Mouse (Mus musculus): Measurements from ENCODE around the gene Fstl4. TPM values are rescaled to one million over a fixed set of nuclear protein-coding genes. Genes with fewer than 3 reads are reported as not detected.

Gene Fstl4
- polyA plus RNA-seq, 1 experiment from 2014 or later: 7.3 TPM

DNA sequence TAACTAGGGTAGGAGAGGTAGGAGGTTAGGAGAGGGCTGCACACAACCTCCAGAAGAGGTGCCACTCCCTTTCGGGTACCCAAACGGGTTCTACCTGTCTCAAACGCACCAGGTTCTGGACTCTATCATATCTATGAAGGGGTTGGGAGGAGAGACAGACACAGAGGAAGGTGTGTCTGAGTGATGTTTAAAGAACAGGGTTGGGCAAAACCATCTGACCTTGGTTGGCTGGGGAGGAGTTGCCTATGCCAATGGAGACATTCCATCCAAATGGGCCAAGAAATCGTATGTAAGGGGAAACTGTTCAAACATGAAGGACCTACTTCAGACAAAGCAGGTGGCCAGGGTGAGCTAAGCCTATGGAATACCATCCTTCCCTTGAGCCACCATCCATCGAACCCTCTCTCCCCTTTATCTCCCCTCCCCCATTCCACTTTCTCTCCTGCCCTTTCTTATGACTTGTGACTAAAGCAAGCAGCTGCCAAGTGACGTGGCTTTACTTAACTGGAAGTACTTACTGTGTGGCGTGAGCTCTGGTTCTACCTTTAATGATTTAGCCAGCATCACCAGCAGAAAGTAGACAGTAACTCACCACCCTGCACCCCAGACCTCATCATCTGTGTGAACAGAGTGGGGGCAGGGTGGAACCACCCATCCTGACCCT lies 252.1 kb downstream of the Fstl4 start:
- 81% methylated on average over 7 of the region's 7 CpGs for WGBS
- H3K27ac ChIP-seq: no peak overlapping the region
- no peak for DNase-seq (ENCODE audit: low spot score)

DNA sequence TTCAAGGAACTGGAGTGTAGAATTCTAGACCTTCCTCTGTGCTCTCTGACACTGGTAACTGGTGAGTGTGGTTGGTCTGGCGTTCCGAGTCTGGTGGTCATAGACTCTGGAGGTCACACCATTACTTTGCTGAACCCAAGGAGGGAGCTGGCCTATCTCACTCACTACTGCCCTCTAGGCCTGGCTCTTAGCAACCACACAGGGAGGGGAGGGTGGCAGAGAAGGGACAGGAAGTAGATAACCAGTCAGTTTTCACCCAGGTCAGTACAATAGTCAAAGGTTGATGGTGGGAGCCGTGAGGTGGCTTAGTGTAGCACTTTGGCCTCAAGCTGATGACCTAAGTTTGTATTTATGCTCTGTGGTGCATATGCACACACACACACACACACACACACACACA lies 255.1 kb downstream of the Fstl4 start:
- Histone ChIP-seq H3K27ac (no peak overlapping the region), H3K36me3 (no peaks in the 10 kb centered on the region), H3K27me3 (ENCODE audit: insufficient read depth, poor library complexity, severe bottlenecking) (no peaks in the 10 kb centered on the region), H3K4me1 (peaks cover 4% of the 10 kb centered on the region), H3K4me3 (no peak overlapping the region), H3K9me3 (no peaks in the 10 kb centered on the region)
- no peak for DNase-seq (ENCODE audit: low spot score)
- WGBS: 75% methylated on average over 3 of the region's 3 CpGs

More for the DNA sequence above, 252.1 kb downstream of the Fstl4 start:
- Histone ChIP-seq H3K27me3 (ENCODE audit: insufficient read depth, poor library complexity, severe bottlenecking) (no peaks in the 10 kb centered on the region), H3K4me1 (no peaks in the 10 kb centered on the region), H3K9me3 (no peaks in the 10 kb centered on the region), H3K4me3 (no peak overlapping the region), H3K36me3 (no peaks in the 10 kb centered on the region)

DNA sequence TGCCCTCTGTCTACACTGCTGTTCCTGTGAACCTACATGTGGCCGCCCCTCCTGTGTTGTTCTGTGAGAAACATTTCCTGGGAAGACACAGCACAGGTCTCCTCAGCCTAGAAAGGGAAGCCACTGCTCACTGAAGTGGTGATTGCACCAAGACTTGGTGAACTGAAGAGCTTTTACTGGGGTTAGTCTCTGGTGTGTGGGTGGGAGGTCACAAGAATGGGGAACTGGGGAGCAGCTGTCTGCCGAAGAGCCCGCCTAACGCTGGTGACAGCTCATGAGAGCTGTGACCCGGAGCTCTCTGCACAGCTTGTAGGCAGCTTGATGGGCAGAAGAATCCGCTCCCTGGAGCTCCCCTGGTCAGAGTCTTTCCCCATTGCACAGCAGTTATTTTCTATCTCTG lies 260.0 kb downstream of the Fstl4 start:
- Histone ChIP-seq H3K27ac (no peak overlapping the region), H3K4me3 (no peak overlapping the region), H3K27me3 (ENCODE audit: insufficient read depth, poor library complexity, severe bottlenecking) (0 out of 2 replicates have a peak, but pooled peaks cover 7% of the 10 kb centered on the region), H3K9me3 (no peaks in the 10 kb centered on the region), H3K36me3 (no peaks in the 10 kb centered on the region), H3K4me1 (peaks cover 5% of the 10 kb centered on the region)
- DNase-seq (ENCODE audit: low spot score): no peak
- WGBS: 63% methylated on average over 6 of the region's 6 CpGs

DNA sequence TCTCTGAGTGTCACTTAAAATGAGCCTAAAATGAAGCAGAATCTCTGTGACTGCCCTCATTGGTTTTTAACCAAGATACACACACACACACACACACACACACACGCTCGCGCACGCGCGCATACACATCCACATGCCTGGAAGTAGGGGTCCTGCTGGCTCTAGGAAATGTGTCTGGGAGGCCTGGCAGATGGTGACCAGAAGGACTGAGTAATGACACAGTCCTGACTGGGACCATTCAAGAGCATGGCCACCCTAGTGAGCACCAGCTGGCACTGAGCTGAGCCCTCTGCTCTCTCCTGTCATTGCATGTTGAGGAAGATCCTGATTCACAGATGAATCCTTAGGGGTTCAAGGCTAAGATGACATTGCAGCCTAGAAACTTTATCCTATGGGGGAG lies 261.3 kb downstream of the Fstl4 start:
- Histone ChIP-seq H3K27ac (no peak overlapping the region), H3K4me1 (peaks cover 14% of the 10 kb centered on the region), H3K9me3 (no peaks in the 10 kb centered on the region), H3K27me3 (ENCODE audit: insufficient read depth, poor library complexity, severe bottlenecking) (0 out of 2 replicates have a peak, but pooled peaks cover 7% of the 10 kb centered on the region), H3K36me3 (no peaks in the 10 kb centered on the region), H3K4me3 (no peak overlapping the region)
- 97% methylated on average over 6 of the region's 6 CpGs for WGBS
- no peak for DNase-seq (ENCODE audit: low spot score)

DNA sequence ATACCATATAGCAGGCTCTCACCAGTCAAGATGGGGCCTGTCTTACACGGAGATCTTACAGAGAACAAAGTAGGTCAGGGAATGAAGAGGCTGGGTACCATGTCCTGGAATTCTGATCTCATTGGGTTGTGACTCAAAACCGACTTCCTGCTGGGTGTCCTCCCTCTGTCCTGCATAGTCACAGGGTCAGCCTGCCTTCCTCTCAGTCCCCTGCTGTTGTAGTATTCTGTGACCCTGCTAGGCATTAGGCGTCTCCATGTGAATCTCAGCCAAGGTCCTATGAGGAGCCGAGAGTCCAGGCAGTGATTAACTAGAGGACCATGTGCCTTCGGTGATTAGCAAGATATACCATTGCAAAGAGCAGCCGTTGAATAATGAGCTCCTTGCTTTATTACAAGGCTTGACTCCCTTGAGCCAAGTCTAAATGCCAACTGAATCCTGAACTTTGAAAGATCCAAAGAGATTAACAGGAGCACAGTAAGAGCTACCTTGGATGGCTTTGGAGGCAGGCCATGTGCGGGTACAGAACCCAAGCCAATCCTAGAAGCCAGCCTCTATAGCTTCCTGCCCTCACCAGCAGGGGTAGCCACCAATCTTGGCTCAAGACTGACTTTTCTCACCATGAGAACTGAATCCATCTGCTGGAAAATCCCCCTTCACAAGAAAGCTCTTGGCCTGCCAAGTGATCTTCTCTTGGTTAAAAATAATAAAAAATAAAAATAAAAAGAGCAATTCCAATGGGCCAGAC lies 264.2 kb downstream of the Fstl4 start:
- no peaks in the 10 kb centered on the region for H3K36me3 ChIP-seq
- no peak for DNase-seq (ENCODE audit: low spot score)

DNA sequence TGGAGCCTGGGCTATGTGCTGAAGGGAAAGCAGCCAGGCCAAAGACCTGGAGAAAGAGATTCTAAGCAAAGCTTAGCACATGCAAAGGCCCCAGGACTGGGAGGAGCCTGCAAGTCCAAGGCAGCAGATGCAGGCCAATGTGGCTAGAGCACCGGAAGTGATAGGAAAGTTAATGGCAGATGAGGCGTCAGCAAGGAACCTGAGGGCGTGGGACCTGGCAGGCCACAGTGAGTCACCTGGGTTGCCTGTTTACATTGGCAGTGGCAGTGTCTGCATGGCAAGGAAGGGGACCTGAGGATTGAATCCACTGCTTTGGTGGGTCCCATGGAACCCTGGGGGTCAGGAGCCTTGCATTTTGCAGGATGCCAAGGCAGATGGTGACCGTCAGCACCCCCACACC lies 267.3 kb downstream of the Fstl4 start:
- H3K9me3 ChIP-seq: no peaks in the 10 kb centered on the region
- no peak overlapping the region for H3K27ac ChIP-seq
- H3K27me3 ChIP-seq (ENCODE audit: insufficient read depth, poor library complexity, severe bottlenecking): peaks cover 7% of the 10 kb centered on the region; the same call in 1 of the 2 replicates
- WGBS: 87% methylated on average over 4 of the region's 4 CpGs
- peaks cover 10% of the 10 kb centered on the region; the same call in 1 of the 2 replicates for H3K4me1 ChIP-seq
- no peak overlapping the region for H3K4me3 ChIP-seq
- DNase-seq (ENCODE audit: low spot score): no peak
- H3K36me3 ChIP-seq: no peaks in the 10 kb centered on the region

More for the DNA sequence above, 264.2 kb downstream of the Fstl4 start:
- Histone ChIP-seq H3K4me1 (peaks cover 15% of the 10 kb centered on the region), H3K9me3 (no peaks in the 10 kb centered on the region), H3K4me3 (no peak overlapping the region), H3K27me3 (ENCODE audit: insufficient read depth, poor library complexity, severe bottlenecking) (0 out of 2 replicates have a peak, but pooled peaks cover 7% of the 10 kb centered on the region), H3K27ac (no peak overlapping the region)
- 74% methylated on average over 7 of the region's 7 CpGs for WGBS

DNA sequence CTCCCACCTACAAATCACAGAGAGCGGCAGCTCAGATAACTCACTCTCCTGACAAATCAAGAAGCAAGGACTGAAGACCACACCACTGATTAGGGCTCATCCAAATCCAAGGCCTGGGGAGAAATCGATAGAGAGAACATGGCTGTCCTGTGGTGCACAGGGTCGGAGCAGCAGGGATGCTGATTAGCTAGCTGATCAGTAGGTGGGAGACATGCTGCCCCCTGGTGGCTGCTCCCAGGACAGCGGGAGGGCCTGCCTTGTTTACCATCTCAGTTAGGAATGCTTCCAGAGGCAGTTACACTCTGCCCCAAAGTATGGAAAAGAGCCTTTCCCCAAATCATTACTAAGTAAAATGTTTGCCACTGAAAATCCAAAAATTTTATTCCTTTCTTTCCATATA lies 267.9 kb downstream of the Fstl4 start:
- Histone ChIP-seq H3K4me3 (no peak overlapping the region), H3K27me3 (ENCODE audit: insufficient read depth, poor library complexity, severe bottlenecking) (peaks cover 3% of the 10 kb centered on the region; the same call in 1 of the 2 replicates), H3K36me3 (no peaks in the 10 kb centered on the region), H3K27ac (no peak overlapping the region), H3K4me1 (peaks cover 10% of the 10 kb centered on the region; the same call in 1 of the 2 replicates), H3K9me3 (no peaks in the 10 kb centered on the region)
- 23% methylated on average over 4 of the region's 4 CpGs for WGBS
- peak; percentile 89 for DNase-seq (ENCODE audit: low spot score)

DNA sequence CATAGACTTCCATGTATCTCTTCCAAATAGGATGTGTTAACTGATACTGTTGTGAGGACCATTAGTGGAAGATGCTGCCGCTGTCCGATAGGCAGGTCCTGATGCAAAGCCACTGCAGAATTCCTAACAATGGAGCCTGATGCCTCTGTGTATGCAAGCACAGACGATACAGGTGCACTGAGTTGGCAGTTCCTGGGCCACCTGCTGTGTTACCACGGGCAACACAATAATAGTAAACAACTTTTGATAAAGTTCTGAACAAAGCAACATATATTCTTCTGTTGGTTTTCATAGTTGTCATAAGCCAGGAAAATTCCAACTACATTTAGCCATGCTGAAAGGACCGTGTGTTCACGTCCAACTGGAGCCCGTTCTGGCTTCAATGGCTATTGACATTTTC lies 271.0 kb downstream of the Fstl4 start:
- DNase-seq (ENCODE audit: low spot score): no peak
- 77% methylated on average over 7 of the region's 7 CpGs for WGBS

DNA sequence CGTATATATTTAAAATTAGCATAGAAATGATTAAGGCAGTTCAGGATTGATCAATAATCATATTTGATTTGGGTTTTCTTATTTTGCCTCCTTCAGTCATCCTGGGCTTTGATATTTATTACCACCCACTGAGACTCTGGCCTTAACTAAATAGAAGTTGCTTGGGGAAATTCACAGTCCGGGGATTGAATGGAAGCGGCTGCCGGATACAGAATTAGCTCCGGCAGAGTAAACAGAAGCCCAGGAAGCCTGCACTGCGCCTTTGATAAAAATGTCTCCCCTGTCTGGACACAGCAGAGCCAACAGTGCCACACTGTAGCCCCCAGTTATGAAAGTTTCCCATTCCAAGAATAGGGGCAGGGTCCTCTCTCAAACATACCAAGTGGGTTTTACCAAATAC lies 282.4 kb downstream of the Fstl4 start:
- H3K27me3 ChIP-seq (ENCODE audit: insufficient read depth, poor library complexity, severe bottlenecking): no peaks in the 10 kb centered on the region; the same call in 1 of the 2 replicates
- H3K36me3 ChIP-seq: no peaks in the 10 kb centered on the region
- no peak overlapping the region for H3K4me3 ChIP-seq
- DNase-seq (ENCODE audit: low spot score): no peak
- peaks cover 42% of the 10 kb centered on the region for H3K4me1 ChIP-seq
- H3K9me3 ChIP-seq: no peaks in the 10 kb centered on the region
- peak overlapping the region; percentile 29; the same call in 1 of the 2 replicates for H3K27ac ChIP-seq
- WGBS: 39% methylated on average over 6 of the region's 6 CpGs

More for the DNA sequence above, 271.0 kb downstream of the Fstl4 start:
- Histone ChIP-seq H3K4me1 (peaks cover 4% of the 10 kb centered on the region; the same call in 1 of the 2 replicates), H3K9me3 (no peaks in the 10 kb centered on the region), H3K36me3 (no peaks in the 10 kb centered on the region), H3K27me3 (ENCODE audit: insufficient read depth, poor library complexity, severe bottlenecking) (no peaks in the 10 kb centered on the region; the same call in 1 of the 2 replicates), H3K4me3 (no peak overlapping the region), H3K27ac (no peak overlapping the region)

DNA sequence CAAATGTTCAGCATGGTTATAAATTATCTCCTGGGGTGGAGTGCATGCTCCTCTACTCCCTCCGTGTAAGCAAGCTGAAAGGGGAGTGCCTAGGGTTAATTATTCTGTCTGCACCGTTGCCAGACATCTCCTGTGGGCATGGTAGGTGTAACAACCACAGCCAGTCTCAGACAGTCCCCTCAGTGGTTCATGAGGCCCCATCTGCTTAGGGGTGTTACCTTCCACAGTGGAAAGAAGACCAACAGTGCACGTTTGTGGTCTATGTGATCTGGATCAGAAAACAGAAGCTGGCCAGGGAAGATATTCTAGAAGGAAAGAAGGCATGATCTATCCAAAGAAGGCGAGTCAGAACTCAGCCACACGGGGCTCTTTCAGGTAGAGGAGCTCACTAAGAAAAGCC lies 289.7 kb downstream of the Fstl4 start:
- Histone ChIP-seq H3K4me1 (peaks cover 24% of the 10 kb centered on the region), H3K9me3 (no peaks in the 10 kb centered on the region), H3K4me3 (no peak overlapping the region), H3K36me3 (no peaks in the 10 kb centered on the region), H3K27me3 (ENCODE audit: insufficient read depth, poor library complexity, severe bottlenecking) (no peaks in the 10 kb centered on the region), H3K27ac (no peak overlapping the region)
- WGBS: 69% methylated on average over 5 of the region's 5 CpGs
- DNase-seq (ENCODE audit: low spot score): no peak

DNA sequence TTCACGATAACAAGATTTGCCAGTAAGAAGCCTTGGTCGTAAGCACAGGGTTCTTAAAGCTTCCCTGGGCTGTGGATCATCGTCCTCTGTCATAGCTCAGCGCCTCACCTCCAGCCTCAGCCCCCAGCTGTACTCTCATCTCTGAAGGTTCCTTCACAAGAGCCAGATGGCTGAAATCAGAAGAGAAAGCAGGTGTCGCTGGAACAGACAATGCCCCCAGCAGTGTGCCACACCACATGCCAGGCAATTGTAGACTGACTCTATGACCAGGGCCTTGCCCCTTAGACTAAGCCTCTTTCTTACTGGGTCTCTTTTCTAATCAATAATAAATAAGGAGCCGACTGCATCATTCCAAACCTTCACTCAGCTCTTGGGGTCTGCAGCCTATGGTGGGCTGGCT lies 291.5 kb downstream of the Fstl4 start:
- no peaks in the 10 kb centered on the region for H3K9me3 ChIP-seq
- WGBS: 90% methylated on average over 6 of the region's 6 CpGs
- DNase-seq (ENCODE audit: low spot score): no peak

DNA sequence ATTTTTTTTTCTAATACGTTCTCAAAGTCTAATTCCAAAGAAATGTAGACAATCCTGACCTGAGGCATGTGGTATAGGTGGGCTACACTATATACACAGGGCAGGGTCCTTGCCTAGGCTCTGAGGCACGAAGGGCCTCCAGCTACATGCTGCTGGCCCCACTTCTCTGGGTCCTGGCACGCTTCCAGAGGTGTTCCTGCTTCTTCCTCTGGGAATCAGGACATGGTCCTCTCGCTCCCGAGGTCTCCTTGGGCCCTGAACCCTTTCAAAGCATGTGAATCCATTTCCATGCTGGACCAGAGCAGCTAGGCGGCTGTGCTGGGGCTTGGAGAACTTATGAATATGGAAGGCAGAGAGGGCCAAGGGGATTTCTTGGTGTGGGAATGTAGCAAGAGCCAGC lies 292.3 kb downstream of the Fstl4 start:
- Histone ChIP-seq H3K36me3 (no peaks in the 10 kb centered on the region), H3K27me3 (ENCODE audit: insufficient read depth, poor library complexity, severe bottlenecking) (no peaks in the 10 kb centered on the region), H3K4me3 (no peak overlapping the region), H3K4me1 (peaks cover 13% of the 10 kb centered on the region), H3K27ac (no peak overlapping the region), H3K9me3 (no peaks in the 10 kb centered on the region)
- 84% methylated on average over 6 of the region's 6 CpGs for whole genome bisulfite sequencing
- DNase-seq (ENCODE audit: low spot score): no peak

More for the DNA sequence above, 291.5 kb downstream of the Fstl4 start:
- H3K4me3 ChIP-seq: no peak overlapping the region
- H3K4me1 ChIP-seq: peaks cover 13% of the 10 kb centered on the region
- no peak overlapping the region for H3K27ac ChIP-seq
- H3K36me3 ChIP-seq: no peaks in the 10 kb centered on the region
- no peaks in the 10 kb centered on the region for H3K27me3 ChIP-seq (ENCODE audit: insufficient read depth, poor library complexity, severe bottlenecking)
